Mouse (Mus musculus) urinary bladder, adult 2 months (tissue): Measurements from ENCODE around the gene Ccl3. TPM values are rescaled to one million over a fixed set of nuclear protein-coding genes. Genes with fewer than 3 reads are reported as not detected.

ENCODE experiments used
- DNase-seq: peaks from one replicate; pipeline ENCODE4 v3.0.0; 2022; ENCODE audit warnings: low spot score
- polyA plus RNA-seq: library from polyadenylated mRNA; depleted of rRNA; stranded (reverse); fragments of >200 nt; gene quantifications from 2 replicates; pipeline ENCODE4 v1.2.3, GENCODE M21; 2012; rRNA removed

The Ccl3 gene
- 0.67 and 0.94 TPM in 2 replicates for polyA plus RNA-seq

DNA sequence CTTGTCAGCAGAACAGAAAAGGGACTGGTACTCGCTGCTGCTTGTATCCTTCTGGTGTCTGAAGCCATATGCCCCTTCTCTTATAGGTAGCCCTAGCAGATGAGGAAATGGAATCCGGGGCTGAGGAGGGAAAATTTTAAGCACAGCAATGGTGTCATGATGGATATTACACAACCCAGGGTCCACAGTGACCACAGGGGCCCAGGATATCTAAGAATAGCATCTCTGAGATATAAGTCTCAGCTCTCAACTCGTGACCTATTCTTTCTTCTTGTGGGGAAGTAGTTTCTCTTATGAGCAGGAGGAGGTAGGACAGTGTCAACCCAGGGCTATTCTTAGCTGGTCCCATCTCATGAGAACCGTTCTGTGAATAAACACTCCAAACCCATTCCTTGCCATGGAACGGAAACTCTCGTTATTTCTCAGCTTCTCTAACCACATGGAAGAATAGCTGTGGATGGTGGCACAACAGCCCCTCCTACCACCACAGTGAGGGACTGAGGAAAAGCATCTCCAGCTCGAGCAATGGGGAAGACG lies at the start of gene Ccl3:
Ccl3 (minus strand) TSS at position 51 of the 537 bp plus-strand sequence.
- no peak for DNase-seq

DNA sequence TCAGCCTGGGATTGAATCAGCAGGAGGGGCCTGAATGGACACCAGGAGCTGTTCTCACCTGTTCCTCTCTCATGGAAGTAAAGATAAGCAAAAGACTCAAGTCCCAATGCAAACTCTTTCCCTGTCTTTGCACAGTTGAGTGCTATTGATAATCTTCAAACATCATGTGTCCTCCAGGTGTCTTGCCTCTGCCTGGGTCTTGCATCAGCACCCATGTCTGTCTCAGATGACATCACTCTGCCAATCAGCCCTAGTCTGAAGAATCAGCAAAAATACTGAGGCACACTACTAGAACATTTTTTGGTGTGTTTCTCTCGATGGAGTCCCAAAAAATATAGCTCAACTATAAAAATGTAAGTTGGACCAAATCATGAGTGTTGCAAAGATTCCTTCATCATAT lies 42.9 kb upstream of the Ccl3 start:
- DNase-seq: no peak

GRCm38 (mm10) chr11:83689918-83690317 lies 40.8 kb upstream of the Ccl3 start:
- no peak for DNase-seq

DNA sequence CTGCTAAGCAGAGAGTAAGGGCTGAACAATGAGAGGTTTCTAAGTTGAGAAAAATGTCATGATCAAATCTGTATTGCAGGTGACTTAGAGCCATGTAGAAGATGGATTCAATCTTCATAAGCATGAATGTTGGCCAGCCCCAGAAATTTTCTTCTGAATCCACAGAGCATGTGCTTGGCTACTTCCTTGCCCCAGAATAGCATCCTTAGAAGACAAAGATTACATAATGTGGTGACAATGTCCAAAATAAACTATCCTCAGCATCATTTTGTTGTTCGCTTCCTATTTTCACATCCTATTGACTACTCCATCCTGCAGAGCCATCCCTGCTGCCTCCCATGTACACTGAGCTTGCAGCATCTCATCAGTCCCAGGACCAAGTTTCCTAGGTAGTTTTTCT lies 26.5 kb upstream of the Ccl3 start:
- DNase-seq: no peak

GRCm38 (mm10) chr11:83671743-83672142 lies 22.6 kb upstream of the Ccl3 start:
- no peak for DNase-seq

- DNase-seq: no peak
Observed at GRCm38 (mm10) chr11:83663532-83663931, 14.4 kb upstream of the Ccl3 start.

DNA sequence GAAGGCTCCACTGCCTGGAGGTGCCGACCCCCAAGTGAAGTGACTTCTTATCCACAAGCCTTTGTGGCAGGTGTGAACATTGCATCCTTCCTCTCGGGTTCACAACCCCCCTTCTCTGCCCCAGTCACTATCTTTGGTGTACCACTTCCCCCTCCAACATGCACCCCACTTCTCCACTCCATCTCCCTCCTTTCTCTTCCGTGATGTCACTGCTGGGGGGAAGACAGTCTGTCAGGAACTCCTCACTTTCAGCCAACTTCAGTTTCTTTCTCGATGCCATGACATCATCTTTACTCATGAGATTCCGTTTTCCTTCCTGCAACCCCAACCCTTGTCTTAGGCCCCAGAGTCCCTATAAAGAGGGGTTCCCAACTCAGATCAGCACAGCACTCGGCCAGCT lies 13.0 kb upstream of the Ccl3 start, which contains the start of gene Ccl4:
Ccl4 (plus strand) TSS at position 381 of the 400 bp plus-strand sequence.
- DNase-seq: no peak

GRCm38 (mm10) chr11:83658797-83659196 lies 9.6 kb upstream of the Ccl3 start:
- DNase-seq: no peak

- no peak for DNase-seq
Observed at GRCm38 (mm10) chr11:83657508-83657907, 8.4 kb upstream of the Ccl3 start.

DNA sequence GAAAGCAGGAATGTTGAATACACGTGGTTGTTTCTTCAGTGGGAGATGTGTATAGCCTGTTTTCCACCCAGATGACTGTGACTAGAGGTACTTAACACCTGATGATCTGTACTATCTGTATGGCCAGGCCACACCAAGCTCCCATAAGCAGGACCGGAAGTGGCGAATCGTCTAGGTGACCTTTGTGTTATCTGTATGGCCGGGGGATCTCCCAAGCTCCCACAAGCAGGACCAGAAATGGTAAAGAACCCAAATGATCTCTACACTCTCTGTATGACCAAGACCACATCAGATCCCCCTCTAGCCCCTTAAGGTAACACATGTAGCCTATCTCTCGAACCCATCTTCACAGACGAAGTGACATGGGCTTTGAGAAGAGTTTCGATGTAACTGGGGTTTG lies 5.5 kb upstream of the Ccl3 start:
- no peak for DNase-seq

GRCm38 (mm10) chr11:83646356-83647149 lies 2.6 kb downstream of the Ccl3 start:
- DNase-seq: no peak

- DNase-seq: no peak
Observed at GRCm38 (mm10) chr11:83645521-83645920, 3.6 kb downstream of the Ccl3 start, which contains the start of gene Rpl9-ps1. Rpl9-ps1 (minus strand) TSS chr11:83645621.

DNA sequence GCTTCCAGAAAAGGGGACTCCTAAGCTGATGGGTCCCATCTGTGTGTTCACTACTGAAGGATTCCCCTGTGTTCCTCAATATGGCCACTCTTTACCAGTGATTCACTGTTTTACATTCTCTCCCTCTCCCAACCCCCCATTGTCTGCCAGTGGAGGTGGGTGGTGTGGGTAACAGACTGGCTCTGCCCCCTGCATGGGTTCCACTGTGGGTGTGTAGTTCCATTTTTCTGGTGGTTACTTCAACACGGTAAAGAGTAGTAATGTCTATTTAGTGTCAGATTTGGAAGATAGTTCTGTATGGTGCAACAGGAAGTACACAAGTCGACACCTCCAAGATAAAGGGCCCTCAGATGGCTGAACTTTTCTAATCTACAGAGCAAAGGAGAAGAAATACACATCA lies 7.9 kb downstream of the Ccl3 start:
- no peak for DNase-seq

DNA sequence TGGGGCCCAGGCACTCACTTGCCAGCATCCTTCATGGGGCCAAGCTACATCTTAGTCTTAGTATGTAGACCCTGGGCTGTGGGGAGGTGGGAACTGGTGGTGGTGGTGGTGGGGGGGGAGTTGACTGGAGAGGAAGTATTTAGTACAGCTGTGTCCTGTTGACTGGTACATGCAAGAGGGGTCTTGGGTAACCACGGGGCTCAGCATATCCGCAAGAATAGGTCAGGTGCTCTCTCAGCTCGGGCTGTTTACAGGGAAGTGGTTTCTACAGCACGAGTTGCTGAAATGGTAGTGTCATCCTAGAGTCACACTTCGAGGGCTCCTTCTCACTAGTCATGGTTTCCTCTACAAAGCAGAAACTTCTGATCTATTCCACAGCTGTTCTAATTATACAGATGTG lies 9.0 kb downstream of the Ccl3 start:
- DNase-seq: no peak

- DNase-seq: no peak
Observed at GRCm38 (mm10) chr11:83639533-83639932, 9.6 kb downstream of the Ccl3 start.

- DNase-seq: no peak
Observed at GRCm38 (mm10) chr11:83638934-83639333, 10.2 kb downstream of the Ccl3 start.

GRCm38 (mm10) chr11:83636742-83637235 lies 12.4 kb downstream of the Ccl3 start:
- no peak for DNase-seq

GRCm38 (mm10) chr11:83634898-83635297 lies 14.3 kb downstream of the Ccl3 start:
- no peak for DNase-seq

- DNase-seq: no peak
Observed at GRCm38 (mm10) chr11:83634425-83634824, 14.7 kb downstream of the Ccl3 start.

DNA sequence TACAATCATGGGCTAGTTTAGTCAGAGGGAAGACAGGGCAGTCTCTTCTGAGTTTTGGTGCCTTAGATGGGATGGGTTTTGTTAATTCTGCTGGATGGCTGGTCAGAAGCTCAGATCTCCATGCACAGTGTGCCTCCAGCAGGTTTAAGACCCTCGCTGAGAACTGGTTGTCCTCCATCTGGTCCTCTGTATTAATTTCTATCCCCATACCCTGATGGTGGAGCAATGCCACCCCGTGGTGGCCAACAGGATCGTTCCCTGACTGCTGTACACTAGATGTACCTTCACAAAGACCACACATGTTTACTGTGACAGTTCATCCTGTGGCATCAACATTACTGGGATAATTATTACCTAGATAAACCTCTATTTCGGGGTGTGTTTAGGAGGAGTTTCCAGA lies 16.4 kb downstream of the Ccl3 start:
- DNase-seq: no peak

- DNase-seq: no peak
Observed at GRCm38 (mm10) chr11:83631065-83631464, 18.1 kb downstream of the Ccl3 start.

- no peak for DNase-seq
Observed at GRCm38 (mm10) chr11:83630630-83631029, 18.5 kb downstream of the Ccl3 start.

DNA sequence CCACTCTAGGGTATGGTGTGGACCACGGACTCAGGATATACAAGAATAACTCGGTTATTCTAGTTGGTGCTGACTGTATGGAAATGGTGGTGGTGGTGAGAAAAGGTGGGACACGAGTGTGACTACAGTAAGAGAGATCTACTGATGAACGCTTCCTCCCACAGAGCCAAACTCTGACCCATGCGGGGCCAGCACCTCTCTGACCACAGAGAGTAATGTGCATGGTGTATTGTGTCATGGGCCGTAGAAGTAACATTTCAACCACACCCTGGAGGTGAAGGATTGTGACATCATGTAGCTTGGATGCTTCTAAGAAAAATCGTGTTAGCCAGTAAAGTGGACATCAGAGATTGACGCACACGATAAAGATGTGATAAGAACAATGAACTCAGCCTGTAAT lies 20.3 kb downstream of the Ccl3 start:
- DNase-seq: no peak
